Mouse (Mus musculus): ENCODE data around the gene Mindy3. TPM values are rescaled to one million over a fixed set of nuclear protein-coding genes. Genes with fewer than 3 reads are reported as not detected.
A peak's percentile ranks its signal among the peaks of the same experiment; 100 is the strongest.
"Not testable (repeated sequence)": the region's sequence is repeated elsewhere in the genome, so short reads cannot be mapped to it uniquely, and the experiment has no call there.

Mindy3 gene
- polyA plus RNA-seq (2015; fragmentation: Nextera tagmentation; extraction: Ambion mirVana) = 27.9 and 31.1 TPM in 2 replicates

DNA sequence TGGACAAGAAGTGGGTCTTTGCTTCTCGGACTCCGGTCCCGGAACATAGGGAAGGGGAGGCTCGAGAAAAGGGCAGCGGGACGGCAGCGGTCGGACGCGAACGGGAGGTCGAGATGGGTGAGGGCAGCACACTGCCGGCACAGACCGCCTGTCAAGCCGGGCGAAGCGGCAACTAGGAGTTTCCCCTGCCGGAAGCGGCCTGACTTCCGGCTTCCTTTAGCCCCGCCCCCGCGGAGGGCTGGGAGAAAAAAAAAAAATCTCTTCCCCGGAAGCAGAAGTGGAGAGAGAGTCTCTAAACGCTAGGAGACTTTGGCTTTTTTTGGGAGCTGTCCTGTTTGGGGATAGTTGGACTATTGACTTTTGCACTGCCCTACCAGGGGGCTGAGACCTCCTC, at the start of gene Mindy3:
TSS of gene Mindy3 (minus strand) at position 209 of the 394 bp plus-strand sequence.
- peak within 1 kb of the TSS; percentile 85 for H3K9ac ChIP-seq (ENCODE audit: low read length)
- WGBS = under 1% methylated on average over 23 of the region's 25 CpGs
- peak within 1 kb of the TSS; percentile 89 for H3K4me2 ChIP-seq (ENCODE audit: low read depth, low read length)
- H3K27me3 ChIP-seq (ENCODE audit: control insufficient read depth, insufficient read depth, low read length) = no peaks in the 10 kb centered on the region
- peak within 1 kb of the TSS; percentile 94 for H3K4me3 ChIP-seq (replicated peaks; ENCODE audit: low read length)
- peak within 1 kb of the TSS; percentile 52; the same call in 1 of the 2 replicates for H3K27ac ChIP-seq (ENCODE audit: low read length)
- H3K4me1 ChIP-seq (ENCODE audit: control insufficient read depth, insufficient read depth, low read length) = peaks cover 6% of the 10 kb centered on the region
- ATAC-seq (ENCODE audit: insufficient read depth, low FRiP score) = peak; percentile 86
- H3K36me3 ChIP-seq (ENCODE audit: control insufficient read depth, insufficient read depth, low read length) = no peaks in the 10 kb centered on the region
- H3K9me3 ChIP-seq (replicated peaks; ENCODE audit: control insufficient read depth, low read length) = no peaks in the 10 kb centered on the region

DNA sequence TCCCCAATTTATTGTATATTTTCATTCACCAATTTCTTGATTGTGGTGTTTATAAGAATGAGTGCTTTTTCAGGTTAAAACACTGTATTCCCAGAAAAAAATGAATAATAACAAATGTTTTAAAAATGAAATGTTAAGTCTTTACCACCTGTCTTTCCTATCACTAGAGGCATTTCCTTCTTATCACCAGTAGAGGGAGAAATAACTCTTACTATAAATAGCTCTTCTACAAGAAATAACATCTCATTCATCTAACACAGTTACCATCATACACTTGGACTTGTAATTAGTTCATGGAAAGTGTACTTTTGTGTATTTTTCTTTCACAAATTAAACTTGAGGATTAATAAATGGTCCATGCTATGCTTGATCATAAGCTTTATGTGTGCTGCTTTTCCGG, 40.5 kb upstream of the Mindy3 start:
- H3K4me2 ChIP-seq (ENCODE audit: low read depth, low read length) = no peak overlapping the region
- 68% methylated on average over 1 of the region's 1 CpGs for WGBS

DNA sequence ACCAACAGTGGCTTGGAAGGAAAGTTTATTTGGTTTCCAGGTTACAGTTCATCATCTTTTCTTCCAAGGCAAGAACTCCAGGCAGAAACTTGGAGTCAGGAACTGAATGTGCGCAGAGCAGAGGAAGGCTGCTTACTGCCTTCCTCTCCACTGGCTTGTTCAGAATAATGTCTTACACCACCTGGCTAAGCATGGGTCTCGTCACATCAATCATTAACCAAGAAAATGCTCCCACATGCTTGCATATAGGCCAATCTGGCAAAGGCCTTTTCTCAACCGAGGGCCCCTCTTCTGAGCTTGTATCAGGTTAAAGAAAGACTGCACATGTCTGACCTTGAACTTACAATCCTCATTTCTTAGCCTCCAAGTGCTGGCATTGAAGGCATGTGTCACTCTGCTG, 30.8 kb upstream of the Mindy3 start:
- Histone ChIP-seq H3K4me3 (replicated peaks; ENCODE audit: low read length) (no peak overlapping the region), H3K27ac (ENCODE audit: low read length) (no peak overlapping the region), H3K9ac (ENCODE audit: low read length) (no peak overlapping the region), H3K9me3 (replicated peaks; ENCODE audit: control insufficient read depth, low read length) (no peaks in the 10 kb centered on the region), H3K27me3 (ENCODE audit: control insufficient read depth, insufficient read depth, low read length) (no peaks in the 10 kb centered on the region), H3K4me2 (ENCODE audit: low read depth, low read length) (no peak overlapping the region), H3K36me3 (ENCODE audit: control insufficient read depth, insufficient read depth, low read length) (no peaks in the 10 kb centered on the region), H3K4me1 (ENCODE audit: control insufficient read depth, insufficient read depth, low read length) (no peaks in the 10 kb centered on the region)
- ATAC-seq (ENCODE audit: insufficient read depth, low FRiP score) = no peak
- 69% methylated on average over 3 of the region's 3 CpGs for WGBS

More for the DNA sequence above, 40.5 kb upstream of the Mindy3 start:
- no peaks in the 10 kb centered on the region for H3K27me3 ChIP-seq (ENCODE audit: control insufficient read depth, insufficient read depth, low read length)
- H3K4me1 ChIP-seq (ENCODE audit: control insufficient read depth, insufficient read depth, low read length) = no peaks in the 10 kb centered on the region
- H3K9ac ChIP-seq (ENCODE audit: low read length) = no peak overlapping the region
- H3K36me3 ChIP-seq (ENCODE audit: control insufficient read depth, insufficient read depth, low read length) = no peaks in the 10 kb centered on the region
- no peaks in the 10 kb centered on the region for H3K9me3 ChIP-seq (replicated peaks; ENCODE audit: control insufficient read depth, low read length)
- H3K27ac ChIP-seq (ENCODE audit: low read length) = no peak overlapping the region
- no peak overlapping the region for H3K4me3 ChIP-seq (replicated peaks; ENCODE audit: low read length)
- no peak for ATAC-seq (ENCODE audit: insufficient read depth, low FRiP score)

DNA sequence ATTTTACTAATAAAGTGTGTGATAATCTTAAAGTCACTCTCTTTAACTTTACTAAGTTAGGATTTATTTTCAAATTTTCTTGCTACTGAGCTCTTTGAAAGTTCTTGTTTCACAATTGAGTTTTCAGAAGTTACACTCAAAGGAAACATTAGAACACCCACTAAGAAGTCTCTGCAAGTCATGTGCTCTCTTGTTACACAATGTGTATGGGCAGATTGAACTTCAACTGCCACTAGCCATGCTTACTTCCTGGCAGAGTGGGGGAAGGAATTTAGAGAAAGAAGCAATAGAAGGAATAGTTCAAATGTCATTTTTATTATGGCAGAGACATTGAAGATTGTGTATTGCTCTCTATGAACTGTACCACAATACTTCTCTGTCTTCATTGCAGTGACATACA, 20.9 kb upstream of the Mindy3 start:
- no peak for ATAC-seq (ENCODE audit: insufficient read depth, low FRiP score)
- no peak overlapping the region for H3K9ac ChIP-seq (ENCODE audit: low read length)
- H3K9me3 ChIP-seq (replicated peaks; ENCODE audit: control insufficient read depth, low read length) = no peaks in the 10 kb centered on the region
- H3K4me1 ChIP-seq (ENCODE audit: control insufficient read depth, insufficient read depth, low read length) = no peaks in the 10 kb centered on the region
- H3K27ac ChIP-seq (ENCODE audit: low read length) = no peak overlapping the region
- no peaks in the 10 kb centered on the region for H3K27me3 ChIP-seq (ENCODE audit: control insufficient read depth, insufficient read depth, low read length)
- H3K4me3 ChIP-seq (replicated peaks; ENCODE audit: low read length) = no peak overlapping the region
- no peaks in the 10 kb centered on the region for H3K36me3 ChIP-seq (ENCODE audit: control insufficient read depth, insufficient read depth, low read length)
- H3K4me2 ChIP-seq (ENCODE audit: low read depth, low read length) = no peak overlapping the region

DNA sequence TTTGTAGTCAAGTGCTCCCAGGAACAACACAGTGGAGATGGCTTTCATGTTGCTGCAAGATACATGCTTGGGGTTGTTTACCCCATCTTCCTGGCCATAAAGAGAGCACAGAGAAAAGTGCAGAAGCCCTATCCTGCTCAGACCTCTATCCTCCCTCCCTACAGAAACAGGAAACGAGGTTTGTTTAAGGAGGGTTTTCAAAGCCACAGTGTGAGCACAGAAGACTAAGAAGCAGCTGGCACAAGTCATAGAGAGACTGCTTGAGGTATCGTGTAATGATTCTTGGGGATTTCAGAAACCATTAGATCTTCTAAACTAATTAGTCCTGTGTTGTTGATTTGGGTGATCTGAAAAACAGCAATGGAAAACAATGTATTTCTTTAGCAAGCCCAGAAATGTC, 20.3 kb upstream of the Mindy3 start:
- WGBS = 24% methylated on average over 2 of the region's 2 CpGs

DNA sequence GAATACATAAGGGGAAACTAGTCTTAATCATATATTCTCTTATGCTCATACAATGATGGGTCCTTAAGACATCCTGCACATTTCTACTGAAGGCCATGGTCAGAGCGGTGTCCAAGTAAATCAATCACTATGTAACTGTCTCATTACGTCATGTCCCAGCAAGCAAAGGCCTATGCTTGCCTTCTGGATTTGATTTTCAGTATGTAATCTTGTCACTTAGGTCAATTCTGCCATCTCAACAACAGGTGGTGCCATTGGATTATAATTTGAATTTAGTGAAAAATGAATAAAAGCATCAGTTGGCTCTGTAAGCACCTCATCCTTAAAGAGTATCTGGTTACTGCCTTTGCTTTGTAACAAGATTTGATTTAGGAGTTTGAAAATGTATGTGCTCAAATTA, 18.9 kb upstream of the Mindy3 start:
- H3K4me3 ChIP-seq (replicated peaks; ENCODE audit: low read length) = no peak overlapping the region
- no peak for ATAC-seq (ENCODE audit: insufficient read depth, low FRiP score)
- no peaks in the 10 kb centered on the region for H3K4me1 ChIP-seq (ENCODE audit: control insufficient read depth, insufficient read depth, low read length)
- no peak overlapping the region for H3K4me2 ChIP-seq (ENCODE audit: low read depth, low read length)
- no peak overlapping the region for H3K27ac ChIP-seq (ENCODE audit: low read length)
- no peaks in the 10 kb centered on the region for H3K36me3 ChIP-seq (ENCODE audit: control insufficient read depth, insufficient read depth, low read length)
- H3K9ac ChIP-seq (ENCODE audit: low read length) = no peak overlapping the region
- H3K9me3 ChIP-seq (replicated peaks; ENCODE audit: control insufficient read depth, low read length) = no peaks in the 10 kb centered on the region
- 74% methylated on average over 2 of the region's 2 CpGs for WGBS
- H3K27me3 ChIP-seq (ENCODE audit: control insufficient read depth, insufficient read depth, low read length) = no peaks in the 10 kb centered on the region

More for the DNA sequence above, 20.3 kb upstream of the Mindy3 start:
- no peaks in the 10 kb centered on the region for H3K9me3 ChIP-seq (replicated peaks; ENCODE audit: control insufficient read depth, low read length)
- no peaks in the 10 kb centered on the region for H3K27me3 ChIP-seq (ENCODE audit: control insufficient read depth, insufficient read depth, low read length)
- no peak overlapping the region for H3K27ac ChIP-seq (ENCODE audit: low read length)
- H3K4me3 ChIP-seq (replicated peaks; ENCODE audit: low read length) = no peak overlapping the region
- no peaks in the 10 kb centered on the region for H3K4me1 ChIP-seq (ENCODE audit: control insufficient read depth, insufficient read depth, low read length)
- no peak overlapping the region for H3K9ac ChIP-seq (ENCODE audit: low read length)
- no peak for ATAC-seq (ENCODE audit: insufficient read depth, low FRiP score)
- no peak overlapping the region for H3K4me2 ChIP-seq (ENCODE audit: low read depth, low read length)
- no peaks in the 10 kb centered on the region for H3K36me3 ChIP-seq (ENCODE audit: control insufficient read depth, insufficient read depth, low read length)

DNA sequence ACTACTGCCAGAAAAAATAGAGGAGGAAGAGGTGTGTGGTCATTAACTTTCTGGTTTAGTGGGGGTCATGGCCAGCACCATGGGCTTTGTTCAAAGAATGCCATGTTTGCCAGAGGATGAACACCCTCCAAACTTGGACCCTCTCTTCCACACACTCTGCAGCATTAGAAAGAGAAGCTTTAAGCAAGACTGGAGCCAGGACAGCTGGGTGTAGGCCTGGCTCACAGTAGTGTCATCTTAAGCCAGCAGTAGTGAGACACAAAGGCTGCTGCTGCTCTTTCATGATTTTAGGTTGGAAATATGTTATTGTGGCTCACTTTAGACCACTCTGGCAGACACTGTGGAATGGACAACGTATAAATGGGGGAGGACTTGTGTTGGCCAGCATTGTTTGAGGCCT, 12.8 kb upstream of the Mindy3 start:
- Histone ChIP-seq H3K4me2 (ENCODE audit: low read depth, low read length) (no peak overlapping the region), H3K36me3 (ENCODE audit: control insufficient read depth, insufficient read depth, low read length) (no peaks in the 10 kb centered on the region), H3K27me3 (ENCODE audit: control insufficient read depth, insufficient read depth, low read length) (no peaks in the 10 kb centered on the region), H3K4me3 (replicated peaks; ENCODE audit: low read length) (no peak overlapping the region), H3K9me3 (replicated peaks; ENCODE audit: control insufficient read depth, low read length) (no peaks in the 10 kb centered on the region), H3K9ac (ENCODE audit: low read length) (no peak overlapping the region), H3K4me1 (ENCODE audit: control insufficient read depth, insufficient read depth, low read length) (no peaks in the 10 kb centered on the region), H3K27ac (ENCODE audit: low read length) (peak overlapping the region; percentile 46; the same call in 1 of the 2 replicates)
- peak; percentile 62; the same call in 1 of the 2 replicates for ATAC-seq (ENCODE audit: insufficient read depth, low FRiP score)
- WGBS = 49% methylated on average over 1 of the region's 1 CpGs

DNA sequence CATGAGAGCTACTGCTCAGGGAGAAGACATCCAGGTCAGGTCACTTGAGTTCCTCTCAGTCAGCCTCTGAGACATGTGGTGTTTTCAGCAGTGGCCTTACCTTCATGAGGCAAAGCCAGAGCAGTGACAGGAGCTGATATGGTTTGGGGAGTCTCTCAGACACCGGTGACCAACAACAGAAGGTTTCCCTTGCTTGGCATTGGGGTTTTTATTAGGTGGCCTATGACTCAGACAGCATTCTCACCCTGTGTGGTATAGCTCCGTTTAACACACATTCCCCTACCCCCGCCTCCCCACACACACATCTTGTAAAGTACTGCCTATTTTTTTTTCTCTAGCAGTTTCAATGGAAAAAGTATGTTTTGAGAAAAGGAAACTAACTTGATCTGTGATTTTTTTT, 5.1 kb upstream of the Mindy3 start:
- no peak overlapping the region for H3K4me3 ChIP-seq (replicated peaks; ENCODE audit: low read length)
- no peaks in the 10 kb centered on the region for H3K27me3 ChIP-seq (ENCODE audit: control insufficient read depth, insufficient read depth, low read length)
- no peaks in the 10 kb centered on the region for H3K4me1 ChIP-seq (ENCODE audit: control insufficient read depth, insufficient read depth, low read length)
- no peaks in the 10 kb centered on the region for H3K36me3 ChIP-seq (ENCODE audit: control insufficient read depth, insufficient read depth, low read length)
- no peak overlapping the region for H3K27ac ChIP-seq (ENCODE audit: low read length)
- no peak for ATAC-seq (ENCODE audit: insufficient read depth, low FRiP score)
- H3K9me3 ChIP-seq (replicated peaks; ENCODE audit: control insufficient read depth, low read length) = no peaks in the 10 kb centered on the region
- 66% methylated on average over 3 of the region's 3 CpGs for WGBS
- H3K9ac ChIP-seq (ENCODE audit: low read length) = no peak overlapping the region
- H3K4me2 ChIP-seq (ENCODE audit: low read depth, low read length) = no peak overlapping the region

DNA sequence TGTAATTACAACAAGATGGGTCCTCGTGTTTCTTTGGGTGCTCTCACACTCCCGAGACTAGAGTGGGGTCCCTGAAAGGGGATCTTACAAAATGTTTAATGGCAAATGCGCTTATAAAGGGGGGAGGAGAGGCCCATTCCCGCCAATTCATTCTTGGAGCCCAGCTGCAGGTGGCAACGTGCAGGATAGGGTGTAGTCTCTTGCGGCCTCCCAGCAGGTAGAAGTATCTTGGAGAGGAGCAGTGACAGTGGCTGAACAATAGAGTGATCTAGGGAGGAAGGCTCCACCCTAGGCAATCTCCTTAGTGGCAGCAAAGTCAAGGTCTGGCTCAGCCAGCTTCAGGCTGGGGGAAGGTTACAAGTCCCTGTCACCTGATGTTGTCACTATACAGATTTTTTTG, 4.2 kb upstream of the Mindy3 start:
- H3K9ac ChIP-seq (ENCODE audit: low read length); H3K27me3 ChIP-seq (ENCODE audit: control insufficient read depth, insufficient read depth, low read length); ATAC-seq (ENCODE audit: insufficient read depth, low FRiP score); H3K4me2 ChIP-seq (ENCODE audit: low read depth, low read length); H3K4me3 ChIP-seq (replicated peaks; ENCODE audit: low read length); H3K4me1 ChIP-seq (ENCODE audit: control insufficient read depth, insufficient read depth, low read length); H3K27ac ChIP-seq (ENCODE audit: low read length); H3K36me3 ChIP-seq (ENCODE audit: control insufficient read depth, insufficient read depth, low read length); H3K9me3 ChIP-seq (replicated peaks; ENCODE audit: control insufficient read depth, low read length): not testable (repeated sequence)
- 65% methylated on average over 6 of the region's 6 CpGs for WGBS
